Mouse (Mus musculus) midbrain, embryonic 11.5 days (tissue): ENCODE results near the gene Alg3. TPM values are rescaled to one million over a fixed set of nuclear protein-coding genes. Genes with fewer than 3 reads are reported as not detected.

Experiments used
- ATAC-seq: fragments of 200-750 bp; cut with Nextera tagmentation; 2 replicates; pipeline ENCODE4 v1.8.0; 2017; ENCODE audit warnings: moderate TSS enrichment, moderate library complexity; ENCODE audit not compliant: low FRiP score
- DNase-seq: peaks from one replicate; pipeline ENCODE4 v3.0.0; 2015; ENCODE audit warnings: low spot score; ENCODE audit errors: missing footprints
- H3K27ac ChIP-seq: fragments of 300-500 bp; sonication (generic); 2 replicates; pipeline ENCODE4 v1.5.1; 2014; ENCODE audit warnings: low read depth, low read length
- H3K27me3 ChIP-seq: fragments of 300-500 bp; sonication (generic); 2 replicates; pipeline ENCODE4 v1.6.1; 2014; ENCODE audit warnings: mild to moderate bottlenecking, low read length, moderate library complexity, mixed read lengths; ENCODE audit not compliant: control insufficient read depth, insufficient read depth
- H3K36me3 ChIP-seq: fragments of 300-500 bp; sonication (generic); 2 replicates; pipeline ENCODE4 v1.6.1; 2014; ENCODE audit warnings: mild to moderate bottlenecking, low read length, moderate library complexity, mixed read lengths; ENCODE audit not compliant: control insufficient read depth, insufficient read depth
- H3K4me1 ChIP-seq: fragments of 300-500 bp; sonication (generic); 2 replicates; pipeline ENCODE4 v1.6.1; 2014; ENCODE audit warnings: low read length; ENCODE audit not compliant: control insufficient read depth, insufficient read depth
- H3K4me2 ChIP-seq: fragments of 300-500 bp; sonication (generic); 2 replicates; pipeline ENCODE4 v1.6.1; 2014; ENCODE audit warnings: mild to moderate bottlenecking, moderate library complexity
- H3K4me3 ChIP-seq: fragments of 300-500 bp; sonication (generic); 2 replicates; pipeline ENCODE4 v1.5.1; 2014; ENCODE audit warnings: low read depth, low read length
- H3K9ac ChIP-seq: fragments of 300-500 bp; sonication (generic); 2 replicates; pipeline ENCODE4 v1.6.1; 2014; ENCODE audit warnings: low read length
- H3K9me3 ChIP-seq: fragments of 300-500 bp; sonication (generic); 2 replicates; pipeline ENCODE4 v1.6.1; 2016; ENCODE audit warnings: low read length; ENCODE audit not compliant: control insufficient read depth
- WGBS: fragments of 180-500 bp; shearing (Covaris S2); extraction: QIAGEN DNeasy Blood & Tissue Kit; methylation state at CpG from one replicate; pipeline ENCODE4 v1.1.7; 2014; 5-methylcytosine and 5-hydroxymethylcytosine counted together
- microRNA counts: library from miRNA; unstranded; fragments of <30 nt; microRNA quantifications from one replicate; lab custom pipeline; 2015
- microRNA-seq: library from miRNA; unstranded; fragments of <30 nt; microRNA quantifications from one replicate; pipeline ENCODE4, GENCODE M21; 2017
- polyA plus RNA-seq: library from polyadenylated mRNA; unstranded; fragments of >200 nt; fragmentation: Nextera tagmentation; extraction: Ambion mirVana; gene quantifications from 2 replicates; pipeline ENCODE4 v1.2.1, GENCODE M21; 2014

Gene Alg3
- polyA plus RNA-seq, 1 experiment from 2014 or later: 54.6 TPM

DNA sequence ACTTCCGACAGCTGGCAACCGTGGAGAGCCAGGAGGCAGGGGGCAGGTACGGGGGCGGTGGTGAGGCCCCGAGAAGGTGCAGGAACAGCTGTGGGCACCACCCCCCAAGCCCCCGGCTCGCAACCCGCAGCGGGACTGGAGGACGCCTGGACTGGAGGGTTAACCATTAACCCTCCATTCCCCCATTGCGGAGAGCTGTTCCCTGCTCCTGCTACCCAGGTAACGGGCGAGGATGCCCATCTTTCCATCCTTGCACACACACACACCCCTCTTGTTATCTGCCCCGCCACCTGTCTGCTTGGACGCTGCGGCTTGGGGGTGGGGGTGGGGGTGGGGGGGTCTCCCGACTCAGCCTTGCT is 20.9 kb downstream of the Alg3 start:
- Histone ChIP-seq H3K4me1 (peaks cover 13% of the 10 kb centered on the region), H3K27ac (no peak overlapping the region), H3K9me3 (no peaks in the 10 kb centered on the region), H3K9ac (no peak overlapping the region), H3K36me3 (no peaks in the 10 kb centered on the region), H3K4me3 (peak overlapping the region; percentile 50), H3K4me2 (peak overlapping the region; percentile 87), H3K27me3 (peaks cover 43% of the 10 kb centered on the region)
- 2% methylated on average over 16 of the region's 17 CpGs for WGBS
- DNase-seq (peak; percentile 86), ATAC-seq (no peak)

- peak overlapping the region; percentile 87 for H3K4me2 ChIP-seq
- H3K4me1 ChIP-seq: peaks cover 13% of the 10 kb centered on the region
- H3K27me3 ChIP-seq: peaks cover 43% of the 10 kb centered on the region
- whole genome bisulfite sequencing: 1% methylated on average over 39 of the region's 39 CpGs
- DNase-seq (peak; percentile 95), ATAC-seq (peak; percentile 83)
- H3K36me3 ChIP-seq: no peaks in the 10 kb centered on the region
- H3K9me3 ChIP-seq: no peaks in the 10 kb centered on the region
- H3K27ac ChIP-seq: no peak overlapping the region
- peak overlapping the region; percentile 50 for H3K9ac ChIP-seq
- peak overlapping the region; percentile 50 for H3K4me3 ChIP-seq
Observed at GRCm38 (mm10) chr16:20589939-20590679, 21.4 kb downstream of the Alg3 start.

- Histone ChIP-seq H3K9ac (peak within 1 kb of the TSS; percentile 50), H3K27ac (no peak within 1 kb of the TSS), H3K4me1 (peaks cover 13% of the 10 kb centered on the region), H3K36me3 (no peaks in the 10 kb centered on the region), H3K9me3 (no peaks in the 10 kb centered on the region), H3K4me2 (peak within 1 kb of the TSS; percentile 87), H3K27me3 (peaks cover 43% of the 10 kb centered on the region), H3K4me3 (peak within 1 kb of the TSS; percentile 50)
- DNase-seq: no peak
- 1% methylated on average over 24 of the region's 24 CpGs for WGBS
- peak; percentile 74 for ATAC-seq
Observed at GRCm38 (mm10) chr16:20589366-20589938, 22.1 kb downstream of the Alg3 start, which contains the start of gene Vwa5b2. TSS of gene Vwa5b2 (plus strand) at chr16:20589471.

- Histone ChIP-seq H3K4me3 (no peak overlapping the region), H3K27me3 (no peaks in the 10 kb centered on the region), H3K27ac (no peak overlapping the region), H3K9ac (no peak overlapping the region), H3K36me3 (peaks cover 12% of the 10 kb centered on the region), H3K9me3 (no peaks in the 10 kb centered on the region), H3K4me2 (no peak overlapping the region), H3K4me1 (no peaks in the 10 kb centered on the region)
- no peak for ATAC-seq
- 75% methylated on average over 1 of the region's 1 CpGs for WGBS
- DNase-seq: no peak
Observed at GRCm38 (mm10) chr16:20565075-20565474, 46.5 kb downstream of the Alg3 start.

GRCm38 (mm10) chr16:20557381-20557780 is 54.2 kb downstream of the Alg3 start:
- Histone ChIP-seq H3K4me1 (no peaks in the 10 kb centered on the region), H3K27me3 (no peaks in the 10 kb centered on the region), H3K9me3 (no peaks in the 10 kb centered on the region), H3K4me3 (no peak overlapping the region), H3K36me3 (peaks cover 17% of the 10 kb centered on the region), H3K4me2 (no peak overlapping the region), H3K27ac (no peak overlapping the region), H3K9ac (no peak overlapping the region)
- DNase-seq (no peak), ATAC-seq (no peak)
- 84% methylated on average over 7 of the region's 7 CpGs for WGBS

MicroRNAs within 50 kb of the gene (microRNA counts, 519-probe panel; counts per million panel counts)
- microRNA mmu-miR-1224 (lab: Ali Mortazavi, UCI): 4,408 counts per million, percentile 39 among the panel's probes with 10 or more counts

Small RNA genes lying within 50 kb of the gene (microRNA-seq; reads per million reads assigned to microRNA genes)
- 12.7 reads per million, percentile 32 among the genes with 10 or more reads in this experiment for gene Mir1224

Other genes with a start within 250 kb of the Alg3 start
- 58.3 and 61.7 TPM in 2 replicates for gene Abcc5, start 185.3 kb downstream of the Alg3 start, polyA plus RNA-seq
- 141 and 148 TPM in 2 replicates for gene Eif2b5, start 112.9 kb downstream of the Alg3 start, polyA plus RNA-seq
- 47.7 and 49.6 TPM in 2 replicates for gene Dvl3, start 94.8 kb downstream of the Alg3 start, polyA plus RNA-seq
- 867 and 919 TPM in 2 replicates for gene Ap2m1, start 76.3 kb downstream of the Alg3 start, polyA plus RNA-seq
- 62.2 and 64.4 TPM in 2 replicates for gene Abcf3, start 63.2 kb downstream of the Alg3 start, polyA plus RNA-seq
- 1.6 and 2.5 TPM in 2 replicates for gene Vwa5b2, start 22.3 kb downstream of the Alg3 start, polyA plus RNA-seq
- gene Eef1akmt4, start 142 bp downstream of the Alg3 start, polyA plus RNA-seq: 25.6 and 26.6 TPM in 2 replicates
- 0.50 TPM in 1 of 2 replicates, not detected in the other for gene Gm49333, start 125 bp downstream of the Alg3 start, polyA plus RNA-seq
- gene Camk2n2, start 9.6 kb upstream of the Alg3 start, polyA plus RNA-seq: 4.9 and 5.2 TPM in 2 replicates
- gene Ece2, start 18.1 kb upstream of the Alg3 start, polyA plus RNA-seq: 2.5 and 4.0 TPM in 2 replicates
- gene Psmd2, start 39.9 kb upstream of the Alg3 start, polyA plus RNA-seq: 474 and 502 TPM in 2 replicates
- 132 and 142 TPM in 2 replicates for gene Eif4g1, start 56.6 kb upstream of the Alg3 start, polyA plus RNA-seq
- 8.8 and 12.5 TPM in 2 replicates for gene Fam131a, start 81.5 kb upstream of the Alg3 start, polyA plus RNA-seq
- 104 and 119 TPM in 2 replicates for gene Polr2h, start 105.9 kb upstream of the Alg3 start, polyA plus RNA-seq
- gene Clcn2, start 106.0 kb upstream of the Alg3 start, polyA plus RNA-seq: 15.1 and 16.0 TPM in 2 replicates
- 2.6 and 2.7 TPM in 2 replicates for gene Chrd, start 121.4 kb upstream of the Alg3 start, polyA plus RNA-seq
- 0.37 and 0.71 TPM in 2 replicates for gene Thpo, start 122.8 kb upstream of the Alg3 start, polyA plus RNA-seq